Mouse (Mus musculus) frontal cortex, postnatal 14 days (tissue): ENCODE results near the gene Psph.
"Not testable (repeated sequence)": the region's sequence is repeated elsewhere in the genome, so short reads cannot be mapped to it uniquely, and the experiment has no call there.

ENCODE experiments used
- DNase-seq, 2 experiments: peaks; one replicate each; pipeline ENCODE4 v3.0.0; 2022; ENCODE audit warnings: low spot score in 2 of 2

Psph gene

GRCm38 (mm10) chr5:129786818-129787790, at the start of gene Psph:
Psph (minus strand) TSS chr5:129787449.
- peak; percentile 97 to 98 for DNase-seq

GRCm38 (mm10) chr5:129790591-129790990, 3.3 kb upstream of the Psph start:
- DNase-seq: not testable (repeated sequence)

- DNase-seq: no peak
These were observed 757 bp upstream of the Psph start for GRCm38 (mm10) chr5:129787818-129788593.

- DNase-seq: no peak
These were observed 1.1 kb downstream of the Psph start for GRCm38 (mm10) chr5:129786161-129786560.

GRCm38 (mm10) chr5:129785235-129785870, 1.9 kb downstream of the Psph start:
- DNase-seq: no peak

- no peak for DNase-seq
These were observed 5.0 kb downstream of the Psph start for GRCm38 (mm10) chr5:129782211-129782610.

- no peak for DNase-seq
These were observed 7.1 kb downstream of the Psph start for GRCm38 (mm10) chr5:129780131-129780530.

GRCm38 (mm10) chr5:129778996-129779716, 8.1 kb downstream of the Psph start:
- DNase-seq: peak; percentile 51 to 71

GRCm38 (mm10) chr5:129778348-129778995, 8.8 kb downstream of the Psph start:
- DNase-seq: no peak

- DNase-seq: no peak
These were observed 12.6 kb downstream of the Psph start for GRCm38 (mm10) chr5:129774661-129775060.

- not testable (repeated sequence) for DNase-seq
These were observed 13.9 kb downstream of the Psph start for GRCm38 (mm10) chr5:129773330-129773729.

- no peak for DNase-seq
These were observed 14.8 kb downstream of the Psph start for GRCm38 (mm10) chr5:129772433-129772832.

GRCm38 (mm10) chr5:129770443-129771355, 16.6 kb downstream of the Psph start:
- DNase-seq: no peak

GRCm38 (mm10) chr5:129761865-129762540, 25.2 kb downstream of the Psph start:
- peak; percentile 23 to 63 for DNase-seq

- no peak for DNase-seq
These were observed 27.2 kb downstream of the Psph start for GRCm38 (mm10) chr5:129759929-129760480.

GRCm38 (mm10) chr5:129756886-129757285, 30.4 kb downstream of the Psph start:
- no peak for DNase-seq

- no peak for DNase-seq
These were observed 43.2 kb downstream of the Psph start for GRCm38 (mm10) chr5:129744050-129744449.

- no peak for DNase-seq
These were observed 44.3 kb downstream of the Psph start for GRCm38 (mm10) chr5:129742903-129743488.
